Mouse (Mus musculus) CH12.LX (cell line): ENCODE data around the gene Tmem132c. TPM values are rescaled to one million over a fixed set of nuclear protein-coding genes. Genes with fewer than 3 reads are reported as not detected.

ENCODE experiments used
- DNase-seq: peaks from one replicate; pipeline ENCODE4 v3.0.0-alpha.2; 2013; ENCODE audit errors: extremely low read depth
- H3K27ac ChIP-seq: 2 replicates; pipeline ENCODE4 v1.5.1; 2012; ENCODE audit warnings: low read depth, mild to moderate bottlenecking, control low read depth, moderate library complexity; ENCODE audit not compliant: insufficient read depth
- H3K27me3 ChIP-seq: replicated peaks from 2 replicates; pipeline ENCODE3; 2012; ENCODE audit warnings: inconsistent platforms
- H3K36me3 ChIP-seq, 2 experiments: replicated peaks in 1 of 2; 2 replicates each; pipeline versions ENCODE3 to v1.6.1; 2012; ENCODE audit warnings: inconsistent platforms in 1 of 2, low read length in 1 of 2, mild to moderate bottlenecking in 1 of 2, mixed read lengths in 1 of 2, moderate library complexity in 1 of 2; ENCODE audit not compliant: control insufficient read depth in 1 of 2, insufficient read depth in 1 of 2
- H3K4me1 ChIP-seq, 2 experiments: 2 replicates each; pipeline ENCODE4 v1.6.1; 2012; ENCODE audit warnings: inconsistent platforms in 1 of 2, moderate library complexity in 1 of 2; ENCODE audit not compliant: insufficient read depth in 2 of 2, control insufficient read depth in 1 of 2
- H3K4me2 ChIP-seq: 2 replicates; pipeline ENCODE4 v1.6.1; 2012; ENCODE audit warnings: low read depth, mild to moderate bottlenecking, control low read depth; ENCODE audit not compliant: poor library complexity, insufficient read depth, severe bottlenecking
- H3K4me3 ChIP-seq, 3 experiments: fragments of 150-350 bp in 1 of 3; sonication (generic) in 1 of 3; replicated peaks in 1 of 3; 2 replicates each; pipeline versions ENCODE3 to v1.5.1; 2011 to 2012; ENCODE audit warnings: low read depth in 2 of 3, low read length in 2 of 3, mild to moderate bottlenecking in 2 of 3, moderate library complexity in 2 of 3, control low read depth in 1 of 3, improper control_type of control experiment in 1 of 3, inconsistent platforms in 1 of 3, mixed read lengths in 1 of 3; ENCODE audit not compliant: poor library complexity in 1 of 3
- H3K79me2 ChIP-seq: replicated peaks from 2 replicates; pipeline ENCODE4 v1.6.1; 2012; ENCODE audit warnings: mild to moderate bottlenecking, moderate library complexity; ENCODE audit not compliant: control insufficient read depth, poor library complexity, insufficient read depth, severe bottlenecking; ENCODE audit errors: extremely low read depth
- H3K9ac ChIP-seq: 2 replicates; pipeline ENCODE4 v1.6.1; 2012; ENCODE audit warnings: low read depth, mild to moderate bottlenecking, control low read depth, moderate library complexity; ENCODE audit not compliant: insufficient read depth
- H3K9me3 ChIP-seq: replicated peaks from 2 replicates; pipeline ENCODE3; 2012; ENCODE audit warnings: low read length, inconsistent platforms, mixed read lengths
- BHLHE40 ChIP-seq: IDR thresholded peaks from 2 replicates; pipeline ENCODE4 v1.6.1; 2011; ENCODE audit warnings: mild to moderate bottlenecking, low read depth, low read length, improper control_type of control experiment
- CHD2 ChIP-seq: IDR thresholded peaks from 2 replicates; pipeline ENCODE4 v1.6.1; 2011; ENCODE audit warnings: low read length, improper control_type of control experiment
- CTCF ChIP-seq, 2 experiments: IDR thresholded peaks in 1 of 2; conservative IDR thresholded peaks in 1 of 2; 2 replicates each; pipeline ENCODE4 v1.5.1; 2011 to 2012; ENCODE audit warnings: low read depth in 2 of 2, low read length in 2 of 2, improper control_type of control experiment in 1 of 2, inconsistent platforms in 1 of 2, mild to moderate bottlenecking in 1 of 2, moderate library complexity in 1 of 2
- E2F4 ChIP-seq: IDR thresholded peaks from 2 replicates; pipeline ENCODE4 v1.6.1; 2011; ENCODE audit warnings: low read depth, low read length, improper control_type of control experiment; ENCODE audit not compliant: insufficient replicate concordance
- EP300 ChIP-seq: IDR thresholded peaks from 2 replicates; pipeline ENCODE4 v1.6.1; 2011; ENCODE audit warnings: low read length, improper control_type of control experiment
- ETS1 ChIP-seq: conservative IDR thresholded peaks from 2 replicates; pipeline ENCODE4 v1.6.1; 2012; ENCODE audit warnings: low read depth, mild to moderate bottlenecking, inconsistent platforms, low read length, improper control_type of control experiment, moderate library complexity
- HCFC1 ChIP-seq: IDR thresholded peaks from 2 replicates; pipeline ENCODE4 v1.6.1; 2012; ENCODE audit warnings: low read depth, mild to moderate bottlenecking, inconsistent platforms, low read length, improper control_type of control experiment
- JUN ChIP-seq: IDR thresholded peaks from 2 replicates; pipeline ENCODE4 v1.6.1; 2011; ENCODE audit warnings: low read depth, mild to moderate bottlenecking, low read length, improper control_type of control experiment, moderate library complexity; ENCODE audit not compliant: insufficient read depth
- NELFE ChIP-seq: IDR thresholded peaks from 2 replicates; pipeline ENCODE4 v1.6.1; 2011; ENCODE audit warnings: low read depth, low read length, improper control_type of control experiment
- POLR2A ChIP-seq: IDR thresholded peaks from 2 replicates; pipeline ENCODE4 v1.6.1; 2011; ENCODE audit warnings: low read depth, mild to moderate bottlenecking, improper control_type of control experiment, low read length
- RAD21 ChIP-seq: IDR thresholded peaks from 2 replicates; pipeline ENCODE4 v1.6.1; 2011; ENCODE audit warnings: low read depth, mild to moderate bottlenecking, low read length, improper control_type of control experiment, moderate library complexity
- SMC3 ChIP-seq: IDR thresholded peaks from 2 replicates; pipeline ENCODE4 v1.6.1; 2011; ENCODE audit warnings: low read depth, low read length, improper control_type of control experiment
- TCF12 ChIP-seq: IDR thresholded peaks from 2 replicates; pipeline ENCODE4 v1.6.1; 2014; ENCODE audit warnings: low read depth, mild to moderate bottlenecking, inconsistent platforms, low read length, improper control_type of control experiment
- USF2 ChIP-seq: conservative IDR thresholded peaks from 2 replicates; pipeline ENCODE4 v1.6.1; 2011; ENCODE audit warnings: low read depth, low read length, improper control_type of control experiment
- ZKSCAN1 ChIP-seq: IDR thresholded peaks from 2 replicates; pipeline ENCODE4 v1.6.1; 2012; ENCODE audit warnings: low read depth, inconsistent platforms, low read length, improper control_type of control experiment, borderline replicate concordance
- ZMIZ1 ChIP-seq: IDR thresholded peaks from 2 replicates; pipeline ENCODE4 v1.6.1; 2012; ENCODE audit warnings: low read depth, mild to moderate bottlenecking, inconsistent platforms, low read length, improper control_type of control experiment
- ZNF384 ChIP-seq: IDR thresholded peaks from 2 replicates; pipeline ENCODE4 v1.6.1; 2012; ENCODE audit warnings: low read depth, low read length, improper control_type of control experiment, inconsistent platforms
- dilution Hi-C: fragments of 300-500 bp; cut with MboI; formaldehyde crosslinking; loops from 2 replicates; pipeline ENCODE4 v1.14.3; 2020; ENCODE audit warnings: low sequenced_read_pairs; ENCODE audit not compliant: extremely low pct_unique_long_range_greater_than_20kb, extremely low pct_ligation_motif_present
- in situ Hi-C: fragments of 300-500 bp; cut with MboI; formaldehyde crosslinking; loops from 3 replicates; pipeline ENCODE4 v1.14.3; 2019; ENCODE audit warnings: low sequenced_read_pairs, low pct_ligation_motif_present, low pct_unique_long_range_greater_than_20kb, mixed read lengths
- polyA plus RNA-seq: library from polyadenylated mRNA; unstranded; fragments of >175 nt; gene quantifications from 2 replicates; pipeline ENCODE4 v1.2.1, GENCODE M21; 2012; ENCODE audit warnings: low read depth; ENCODE audit not compliant: insufficient read length
- total RNA-seq, 2 experiments: library from RNA; depleted of rRNA; stranded (reverse); fragments of 300-350 nt in 1 of 2; fragments of >200 nt in 1 of 2; gene quantifications; 2 replicates each; pipeline ENCODE4 v1.2.3; 2012 to 2014

The Tmem132c gene
- total and polyA plus RNA-seq, 3 experiments = not detected

DNA sequence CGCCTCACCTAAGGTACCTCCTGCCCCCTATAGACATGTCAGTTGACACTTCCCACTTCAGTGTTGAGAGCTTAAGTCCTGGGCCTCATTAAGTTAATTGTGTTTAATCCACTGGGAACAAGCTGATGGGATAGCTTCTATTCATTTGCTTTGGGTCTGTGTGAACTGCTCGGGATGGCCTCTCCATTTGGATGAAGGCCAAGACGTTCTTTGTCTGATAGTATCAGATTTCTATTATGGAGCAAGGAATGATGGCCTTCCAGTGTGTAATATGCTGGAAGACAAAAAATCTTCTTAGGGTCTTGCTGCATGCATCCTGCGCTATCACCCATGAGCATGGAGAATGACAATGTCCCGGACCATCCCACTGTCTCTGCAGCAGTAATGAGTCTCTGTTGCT, 141.0 kb downstream of the Tmem132c start:
- Histone ChIP-seq H3K4me1 (no peaks in the 10 kb centered on the region), H3K4me3 (no peak overlapping the region), H3K79me2 (no peaks in the 10 kb centered on the region), H3K36me3 (no peaks in the 10 kb centered on the region), H3K9ac (no peak overlapping the region), H3K9me3 (peaks cover 65% of the 10 kb centered on the region), H3K27ac (no peak overlapping the region), H3K27me3 (no peaks in the 10 kb centered on the region), H3K4me2 (no peak overlapping the region)
- dilution Hi-C loops = no loop called here
- in situ Hi-C loops = no loop called here
- TF ChIP-seq ZMIZ1 (no peak), SMC3 (no peak), RAD21 (no peak), POLR2A (no peak), HCFC1 (no peak), USF2 (no peak), ZKSCAN1 (no peak), NELFE (no peak), EP300 (no peak), CTCF (conservative IDR thresholded peaks at IDR 0.05 in 1 of 2, IDR thresholded peaks at IDR 0.05 in 1 of 2; ENCODE audit: low read depth in 2 of 2, low read length in 2 of 2) (no peak), ZNF384 (no peak), ETS1 (no peak), E2F4 (no peak), JUN (no peak), TCF12 (no peak)
- DNase-seq = no peak

DNA sequence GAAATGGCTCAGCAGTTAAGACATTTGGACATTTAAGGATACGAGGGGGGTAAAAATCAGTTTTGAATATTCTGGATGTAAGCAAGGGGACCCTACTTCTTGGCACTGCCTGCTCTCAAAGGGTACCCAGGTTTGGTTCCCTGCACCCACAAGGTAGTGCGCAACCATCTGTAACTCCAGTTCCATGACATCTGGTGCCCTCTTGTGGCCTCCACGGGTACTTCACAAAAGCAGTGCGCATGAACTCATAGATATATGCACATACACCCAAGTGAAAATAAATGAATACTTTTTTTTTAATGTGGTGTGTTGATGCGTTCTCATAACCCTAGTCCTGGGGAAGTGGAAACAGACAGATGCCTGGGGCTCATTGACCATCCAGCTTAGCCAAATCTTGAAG, 149.6 kb downstream of the Tmem132c start:
- H3K9ac ChIP-seq = no peak overlapping the region
- no peak overlapping the region for H3K4me2 ChIP-seq
- no peaks in the 10 kb centered on the region for H3K36me3 ChIP-seq
- H3K4me1 ChIP-seq = no peaks in the 10 kb centered on the region
- no peak overlapping the region for H3K27ac ChIP-seq
- no peak overlapping the region for H3K4me3 ChIP-seq
- in situ Hi-C loops (no loop called here), dilution Hi-C loops (no loop called here)
- no peaks in the 10 kb centered on the region for H3K27me3 ChIP-seq
- no peak for TF ChIP-seq JUN
- no peak for TF ChIP-seq BHLHE40
- no peak for TF ChIP-seq EP300
- TF ChIP-seq ZMIZ1 = no peak
- no peak for TF ChIP-seq ZKSCAN1
- no peak for TF ChIP-seq CHD2
- TF ChIP-seq E2F4 = no peak
- 0 out of 4 replicates have a peak, but pooled peaks of 1 of the 2 experiments have one; percentile 9 for TF ChIP-seq CTCF (conservative IDR thresholded peaks at IDR 0.05 in 1 of 2, IDR thresholded peaks at IDR 0.05 in 1 of 2; ENCODE audit: low read depth in 2 of 2, low read length in 2 of 2)
- H3K9me3 ChIP-seq = peaks cover 61% of the 10 kb centered on the region
- no peaks in the 10 kb centered on the region for H3K79me2 ChIP-seq
- no peak for DNase-seq
